Mouse (Mus musculus) heart, embryonic 11.5 days (tissue): Measurements from ENCODE around the gene Atm. TPM values are rescaled to one million over a fixed set of nuclear protein-coding genes. Genes with fewer than 3 reads are reported as not detected.
A peak's percentile ranks its signal among the peaks of the same experiment; 100 is the strongest.

ENCODE experiments used
- ATAC-seq: fragments of 200-750 bp; cut with Nextera tagmentation; replicated peaks from 2 replicates; pipeline ENCODE4 v1.8.0; 2017; ENCODE audit warnings: moderate library complexity; ENCODE audit not compliant: insufficient number of reproducible peaks, low FRiP score, low TSS enrichment
- H3K27ac ChIP-seq: fragments of 300-500 bp; sonication (generic); 2 replicates; pipeline ENCODE4 v1.5.1; 2014; ENCODE audit warnings: mild to moderate bottlenecking, low read depth, low read length
- H3K27me3 ChIP-seq: fragments of 300-500 bp; sonication (generic); 2 replicates; pipeline ENCODE4 v1.6.1; 2014; ENCODE audit warnings: mild to moderate bottlenecking, low read length, mixed read lengths; ENCODE audit not compliant: control insufficient read depth, insufficient read depth
- H3K36me3 ChIP-seq: fragments of 300-500 bp; sonication (generic); 2 replicates; pipeline ENCODE4 v1.6.1; 2014; ENCODE audit warnings: mild to moderate bottlenecking, low read length, moderate library complexity, mixed read lengths; ENCODE audit not compliant: control insufficient read depth, insufficient read depth
- H3K4me1 ChIP-seq: fragments of 300-500 bp; sonication (generic); 2 replicates; pipeline ENCODE4 v1.6.1; 2014; ENCODE audit warnings: low read length; ENCODE audit not compliant: control insufficient read depth, insufficient read depth
- H3K4me2 ChIP-seq: fragments of 300-500 bp; sonication (generic); 2 replicates; pipeline ENCODE4 v1.6.1; 2014; ENCODE audit warnings: mild to moderate bottlenecking, moderate library complexity
- H3K4me3 ChIP-seq: fragments of 300-500 bp; sonication (generic); 2 replicates; pipeline ENCODE4 v1.5.1; 2014; ENCODE audit warnings: low read depth, low read length
- H3K9ac ChIP-seq: fragments of 300-500 bp; sonication (generic); 2 replicates; pipeline ENCODE4 v1.6.1; 2014; ENCODE audit warnings: mild to moderate bottlenecking, low read depth, low read length, moderate library complexity
- H3K9me3 ChIP-seq: fragments of 300-500 bp; sonication (generic); replicated peaks from 2 replicates; pipeline ENCODE4 v1.6.1; 2016; ENCODE audit warnings: low read length; ENCODE audit not compliant: control insufficient read depth
- WGBS: fragments of 180-500 bp; shearing (Covaris S2); extraction: QIAGEN DNeasy Blood & Tissue Kit; methylation state at CpG from one replicate; pipeline ENCODE4 v1.1.7; 2014; ENCODE audit not compliant: insufficient replicate concordance; 5-methylcytosine and 5-hydroxymethylcytosine counted together
- polyA plus RNA-seq: library from polyadenylated mRNA; unstranded; fragments of >200 nt; fragmentation: Nextera tagmentation; extraction: Ambion mirVana; gene quantifications from 2 replicates; pipeline ENCODE4 v1.2.1, GENCODE M21; 2014

Gene Atm
- polyA plus RNA-seq, 1 experiment from 2014 or later, result 12.6 TPM

- Histone ChIP-seq H3K9me3 (no peaks in the 10 kb centered on the region), H3K27me3 (no peaks in the 10 kb centered on the region), H3K9ac (no peak overlapping the region), H3K4me3 (no peak overlapping the region), H3K36me3 (0 out of 2 replicates have a peak, but pooled peaks cover 6% of the 10 kb centered on the region), H3K4me1 (no peaks in the 10 kb centered on the region), H3K4me2 (no peak overlapping the region), H3K27ac (no peak overlapping the region)
- ATAC-seq, result no peak
- 75% methylated on average over 9 of the region's 9 CpGs for WGBS
Observed at GRCm38 (mm10) chr9:53517373-53518009, 19.0 kb downstream of the Atm start.

- Histone ChIP-seq H3K4me1 (no peaks in the 10 kb centered on the region), H3K4me3 (no peak overlapping the region), H3K27ac (no peak overlapping the region), H3K4me2 (no peak overlapping the region), H3K9ac (no peak overlapping the region), H3K36me3 (peaks cover 12% of the 10 kb centered on the region; the same call in 1 of the 2 replicates), H3K27me3 (no peaks in the 10 kb centered on the region), H3K9me3 (no peaks in the 10 kb centered on the region)
- ATAC-seq, result no peak
Observed at GRCm38 (mm10) chr9:53514091-53514490, 22.4 kb downstream of the Atm start.

GRCm38 (mm10) chr9:53508053-53508452 is 28.5 kb downstream of the Atm start:
- Histone ChIP-seq H3K4me1 (no peaks in the 10 kb centered on the region), H3K36me3 (peaks cover 9% of the 10 kb centered on the region; the same call in 1 of the 2 replicates), H3K27me3 (no peaks in the 10 kb centered on the region), H3K9me3 (no peaks in the 10 kb centered on the region), H3K9ac (no peak overlapping the region), H3K27ac (no peak overlapping the region), H3K4me2 (no peak overlapping the region), H3K4me3 (no peak overlapping the region)
- ATAC-seq, result no peak
- WGBS, result 85% methylated on average over 7 of the region's 7 CpGs

- H3K4me1 ChIP-seq, result no peaks in the 10 kb centered on the region
- H3K9me3 ChIP-seq, result no peaks in the 10 kb centered on the region
- H3K4me2 ChIP-seq, result no peak overlapping the region
- H3K36me3 ChIP-seq, result no peaks in the 10 kb centered on the region; the same call in 1 of the 2 replicates
- no peak overlapping the region for H3K4me3 ChIP-seq
- H3K9ac ChIP-seq, result no peak overlapping the region
- no peak overlapping the region for H3K27ac ChIP-seq
- ATAC-seq, result no peak
- H3K27me3 ChIP-seq, result no peaks in the 10 kb centered on the region
Observed at GRCm38 (mm10) chr9:53485886-53486285, 50.7 kb downstream of the Atm start.

- Histone ChIP-seq H3K4me2 (no peak overlapping the region), H3K4me3 (no peak overlapping the region), H3K9me3 (no peaks in the 10 kb centered on the region), H3K27me3 (no peaks in the 10 kb centered on the region), H3K9ac (no peak overlapping the region), H3K27ac (no peak overlapping the region), H3K4me1 (no peaks in the 10 kb centered on the region; the same call in 1 of the 2 replicates), H3K36me3 (no peaks in the 10 kb centered on the region)
- ATAC-seq, result 0 out of 2 replicates have a peak, but pooled peaks have one; percentile 39
- WGBS, result 44% methylated on average over 9 of the region's 9 CpGs
Observed at GRCm38 (mm10) chr9:53472806-53473518, 63.6 kb downstream of the Atm start.

- H3K4me3 ChIP-seq, result no peak overlapping the region
- H3K27ac ChIP-seq, result no peak overlapping the region
- H3K4me1 ChIP-seq, result no peaks in the 10 kb centered on the region
- no peaks in the 10 kb centered on the region for H3K9me3 ChIP-seq
- no peak overlapping the region for H3K4me2 ChIP-seq
- H3K27me3 ChIP-seq, result no peaks in the 10 kb centered on the region
- no peak overlapping the region for H3K9ac ChIP-seq
- peaks cover 6% of the 10 kb centered on the region for H3K36me3 ChIP-seq
- ATAC-seq, result no peak
- WGBS, result 95% methylated on average over 2 of the region's 2 CpGs
Observed at GRCm38 (mm10) chr9:53452038-53452437, 84.5 kb downstream of the Atm start.

- ATAC-seq, result no peak
- no peak overlapping the region for H3K9ac ChIP-seq
- no peak overlapping the region for H3K4me3 ChIP-seq
- peaks cover 5% of the 10 kb centered on the region for H3K36me3 ChIP-seq
- no peaks in the 10 kb centered on the region for H3K4me1 ChIP-seq
- H3K27ac ChIP-seq, result no peak overlapping the region
- H3K4me2 ChIP-seq, result no peak overlapping the region
- 85% methylated on average over 1 of the region's 1 CpGs for WGBS
- no peaks in the 10 kb centered on the region for H3K27me3 ChIP-seq
- H3K9me3 ChIP-seq, result no peaks in the 10 kb centered on the region
Observed at GRCm38 (mm10) chr9:53450609-53451008, 85.9 kb downstream of the Atm start.

- H3K4me3 ChIP-seq, result no peak overlapping the region
- no peak overlapping the region for H3K4me2 ChIP-seq
- no peaks in the 10 kb centered on the region; the same call in 1 of the 2 replicates for H3K36me3 ChIP-seq
- no peak overlapping the region for H3K9ac ChIP-seq
- H3K27me3 ChIP-seq, result no peaks in the 10 kb centered on the region
- 79% methylated on average over 14 of the region's 14 CpGs for WGBS
- no peak overlapping the region for H3K27ac ChIP-seq
- no peaks in the 10 kb centered on the region for H3K9me3 ChIP-seq
- no peaks in the 10 kb centered on the region for H3K4me1 ChIP-seq
- ATAC-seq, result no peak
Observed at GRCm38 (mm10) chr9:53435830-53436570, 100.5 kb downstream of the Atm start.
